Mouse (Mus musculus): ENCODE data around the gene Gm3468. TPM values are rescaled to one million over a fixed set of nuclear protein-coding genes. Genes with fewer than 3 reads are reported as not detected.
A peak's percentile ranks its signal among the peaks of the same experiment; 100 is the strongest.
"Not testable (repeated sequence)": the region's sequence is repeated elsewhere in the genome, so short reads cannot be mapped to it uniquely, and the experiment has no call there.

Gm3468 gene
- polyA plus RNA-seq (2015; fragmentation: Nextera tagmentation; extraction: Ambion mirVana): 1.3 and 1.4 TPM in 2 replicates

GRCm38 (mm10) chr14:6108272-6108925 is at the start of gene Gm3468:
Gene Gm3468, minus strand, starts transcription at chr14:6108665.
- not testable (repeated sequence) for H3K27ac ChIP-seq; H3K9ac ChIP-seq; H3K4me1 ChIP-seq; H3K9me3 ChIP-seq; ATAC-seq (ENCODE audit: insufficient number of reproducible peaks, low FRiP score, low TSS enrichment, low read depth); H3K27me3 ChIP-seq; H3K36me3 ChIP-seq
- H3K4me3 ChIP-seq: peak within 1 kb of the TSS; percentile 39
- peak within 1 kb of the TSS; percentile 47 for H3K4me2 ChIP-seq
- WGBS: under 1% methylated on average over 44 of the region's 51 CpGs

- H3K27ac ChIP-seq; H3K4me3 ChIP-seq; H3K4me2 ChIP-seq; H3K36me3 ChIP-seq; ATAC-seq (ENCODE audit: insufficient number of reproducible peaks, low FRiP score, low TSS enrichment, low read depth); H3K27me3 ChIP-seq; H3K9ac ChIP-seq; H3K9me3 ChIP-seq; H3K4me1 ChIP-seq: not testable (repeated sequence)
- no CpG with 5 or more reads among the region's 1 CpGs for WGBS
Measured at GRCm38 (mm10) chr14:6125707-6126106, 17.2 kb upstream of the Gm3468 start, which contains the start of gene Gm3476. Gene Gm3476, minus strand, starts transcription at chr14:6125807.

- not testable (repeated sequence) for H3K9me3 ChIP-seq; H3K27ac ChIP-seq; H3K4me1 ChIP-seq; H3K36me3 ChIP-seq; H3K9ac ChIP-seq; H3K27me3 ChIP-seq; ATAC-seq (ENCODE audit: insufficient number of reproducible peaks, low FRiP score, low TSS enrichment, low read depth)
- 3% methylated on average over 9 of the region's 9 CpGs for WGBS
- H3K4me3 ChIP-seq: peak overlapping the region; percentile 39
- H3K4me2 ChIP-seq: peak overlapping the region; percentile 47
Measured at GRCm38 (mm10) chr14:6107500-6107899, 965 bp downstream of the Gm3468 start.

- 94% methylated on average over 2 of the region's 3 CpGs for WGBS
- not testable (repeated sequence) for H3K27me3 ChIP-seq; ATAC-seq (ENCODE audit: insufficient number of reproducible peaks, low FRiP score, low TSS enrichment, low read depth)
Measured at GRCm38 (mm10) chr14:6093842-6094241, 14.6 kb downstream of the Gm3468 start, which contains the start of gene Gm8206. Gene Gm8206, minus strand, starts transcription at chr14:6093942.

GRCm38 (mm10) chr14:6058167-6058566 is 50.3 kb downstream of the Gm3468 start, which contains the start of gene Gm6337:
Gene Gm6337, minus strand, starts transcription at chr14:6058267.
- H3K4me2 ChIP-seq; ATAC-seq (ENCODE audit: insufficient number of reproducible peaks, low FRiP score, low TSS enrichment, low read depth); H3K9me3 ChIP-seq; H3K27ac ChIP-seq; H3K4me3 ChIP-seq; H3K9ac ChIP-seq; H3K36me3 ChIP-seq; H3K27me3 ChIP-seq; H3K4me1 ChIP-seq: not testable (repeated sequence)
- 72% methylated on average over 4 of the region's 4 CpGs for WGBS

More at GRCm38 (mm10) chr14:6093842-6094241, 14.6 kb downstream of the Gm3468 start, which contains the start of gene Gm8206:
- not testable (repeated sequence) for H3K9me3 ChIP-seq, H3K36me3 ChIP-seq, H3K9ac ChIP-seq, H3K4me1 ChIP-seq, H3K27ac ChIP-seq, H3K4me2 ChIP-seq, H3K4me3 ChIP-seq

Other genes with a start within 250 kb of the Gm3468 start
- gene Gm8237, start 228.3 kb downstream of the Gm3468 start, polyA plus RNA-seq (2015; fragmentation: Nextera tagmentation; extraction: Ambion mirVana): 0.29 and 0.37 TPM in 2 replicates
- gene Gm3248, start 146.9 kb downstream of the Gm3468 start, polyA plus RNA-seq (2015; fragmentation: Nextera tagmentation; extraction: Ambion mirVana): 0.29 and 0.35 TPM in 2 replicates
- not detected in 2 replicates for gene Gm3453, start 129.5 kb downstream of the Gm3468 start, polyA plus RNA-seq (2015; fragmentation: Nextera tagmentation; extraction: Ambion mirVana)
- gene Gm6337, start 50.4 kb downstream of the Gm3468 start, polyA plus RNA-seq (2015; fragmentation: Nextera tagmentation; extraction: Ambion mirVana): not detected in 2 replicates
- 1.7 and 1.9 TPM in 2 replicates for gene Gm8206, start 14.7 kb downstream of the Gm3468 start, polyA plus RNA-seq (2015; fragmentation: Nextera tagmentation; extraction: Ambion mirVana)
- not detected in 2 replicates for gene Gm3476, start 17.1 kb upstream of the Gm3468 start, polyA plus RNA-seq (2015; fragmentation: Nextera tagmentation; extraction: Ambion mirVana)
- gene Gm21560, start 110.6 kb upstream of the Gm3468 start, polyA plus RNA-seq (2015; fragmentation: Nextera tagmentation; extraction: Ambion mirVana): not detected in 2 replicates
- 0.62 and 0.78 TPM in 2 replicates for gene Gm3411, start 178.6 kb upstream of the Gm3468 start, polyA plus RNA-seq (2015; fragmentation: Nextera tagmentation; extraction: Ambion mirVana)
- not detected in 2 replicates for gene Gm21103, start 196.2 kb upstream of the Gm3468 start, polyA plus RNA-seq (2015; fragmentation: Nextera tagmentation; extraction: Ambion mirVana)
- gene Gm3618, start 235.0 kb upstream of the Gm3468 start, polyA plus RNA-seq (2015; fragmentation: Nextera tagmentation; extraction: Ambion mirVana): not detected in 2 replicates